Mouse (Mus musculus): ENCODE results near the gene Adat3.
A peak's percentile ranks its signal among the peaks of the same experiment; 100 is the strongest.
"Not testable (repeated sequence)": the region's sequence is repeated elsewhere in the genome, so short reads cannot be mapped to it uniquely, and the experiment has no call there.

Adat3 gene

GRCm38 (mm10) chr10:80611905-80612304, 9.2 kb downstream of the Adat3 start:
- no peak for DNase-seq

DNA sequence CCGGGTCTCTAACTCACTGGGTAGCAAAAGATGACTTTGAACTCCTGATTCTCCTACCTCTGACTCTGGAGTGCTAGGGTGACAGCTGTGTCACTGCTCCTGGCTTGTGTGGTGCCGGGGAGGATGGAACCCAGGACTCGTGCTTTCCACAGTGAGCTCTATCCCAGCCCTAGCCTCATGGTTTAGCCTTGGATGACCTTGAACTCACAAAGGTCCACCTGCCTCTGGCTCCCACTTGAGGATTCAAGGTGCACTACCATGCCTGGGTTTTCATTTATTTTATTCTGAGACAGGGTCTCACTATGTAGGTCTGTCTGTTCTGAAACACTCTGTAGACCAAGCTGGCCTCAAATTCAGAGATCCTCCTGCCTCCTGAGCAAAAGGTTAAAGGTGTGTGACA, 11.1 kb downstream of the Adat3 start:
- no peak for DNase-seq

DNA sequence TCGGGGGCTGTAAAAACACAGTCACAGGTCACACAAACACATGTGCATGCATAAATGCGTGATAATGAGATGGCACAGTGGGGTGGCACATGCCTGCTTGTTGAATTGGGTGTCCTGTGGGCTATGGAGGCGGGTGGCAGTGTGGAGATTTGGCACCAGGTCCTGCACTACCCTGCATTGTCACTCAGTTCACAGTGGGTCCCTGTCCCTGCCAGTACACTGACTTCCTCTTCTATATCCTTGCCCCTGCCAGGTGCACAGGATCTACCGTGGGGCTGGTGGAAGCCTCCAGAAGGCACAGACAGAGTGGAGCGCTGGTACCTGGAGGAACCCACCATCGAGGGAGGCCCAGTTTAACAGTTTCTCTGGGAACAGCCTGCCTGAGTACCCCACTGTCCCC, 11.7 kb downstream of the Adat3 start:
- no peak for DNase-seq

- DNase-seq = peak; percentile 75 to 86
Measured at GRCm38 (mm10) chr10:80618181-80618580, 15.5 kb downstream of the Adat3 start.

GRCm38 (mm10) chr10:80619465-80620244, 17.0 kb downstream of the Adat3 start:
- no peak for DNase-seq

- DNase-seq = no peak
Measured at GRCm38 (mm10) chr10:80620365-80620764, 17.7 kb downstream of the Adat3 start.

DNA sequence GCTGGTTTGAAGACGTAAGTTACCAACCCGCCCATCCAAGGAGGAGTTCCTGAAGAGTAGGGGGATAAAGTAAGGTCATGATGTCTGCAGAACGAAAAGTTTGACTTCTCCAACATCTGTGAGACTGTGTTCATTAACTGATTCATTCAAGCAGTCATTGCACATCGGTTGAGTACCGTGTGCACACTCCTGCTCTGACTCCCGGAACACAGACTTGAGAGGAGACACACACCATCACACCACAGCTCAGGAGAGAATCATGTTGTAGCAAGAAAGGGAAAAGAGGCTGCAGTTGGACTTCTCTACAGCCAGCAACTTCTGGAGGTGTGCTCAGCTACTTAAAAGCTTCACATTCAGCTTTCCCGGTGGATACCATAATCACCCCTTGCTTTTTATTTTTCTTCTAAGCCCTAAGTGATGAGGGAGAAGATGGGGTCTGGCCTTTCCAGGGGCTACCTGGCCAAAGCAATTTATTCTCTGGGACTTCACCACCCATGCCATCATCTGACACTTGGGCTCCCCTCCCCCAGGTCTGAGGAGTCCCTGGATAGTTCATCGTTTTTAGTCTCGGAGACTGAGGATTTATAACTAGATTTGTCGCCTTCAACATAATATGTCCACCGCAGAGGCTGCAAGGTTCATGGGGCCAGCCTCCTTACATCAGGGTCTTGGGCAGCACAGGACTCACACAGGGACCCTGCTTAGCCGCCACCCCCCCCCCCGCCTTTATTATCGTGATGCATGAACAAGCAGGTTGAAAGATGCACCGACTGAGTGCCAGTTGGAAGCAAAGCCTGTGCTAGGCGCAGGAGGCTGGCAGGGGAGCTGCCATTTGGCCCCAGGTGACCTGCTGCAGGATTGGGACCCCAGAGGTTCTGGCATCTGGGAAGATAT, 18.4 kb downstream of the Adat3 start:
- no peak for DNase-seq

- DNase-seq = no peak
Measured at GRCm38 (mm10) chr10:80621690-80621939, 18.9 kb downstream of the Adat3 start.

- peak; percentile 96 to 99 for DNase-seq
Measured at GRCm38 (mm10) chr10:80621940-80622660, 19.4 kb downstream of the Adat3 start.

DNA sequence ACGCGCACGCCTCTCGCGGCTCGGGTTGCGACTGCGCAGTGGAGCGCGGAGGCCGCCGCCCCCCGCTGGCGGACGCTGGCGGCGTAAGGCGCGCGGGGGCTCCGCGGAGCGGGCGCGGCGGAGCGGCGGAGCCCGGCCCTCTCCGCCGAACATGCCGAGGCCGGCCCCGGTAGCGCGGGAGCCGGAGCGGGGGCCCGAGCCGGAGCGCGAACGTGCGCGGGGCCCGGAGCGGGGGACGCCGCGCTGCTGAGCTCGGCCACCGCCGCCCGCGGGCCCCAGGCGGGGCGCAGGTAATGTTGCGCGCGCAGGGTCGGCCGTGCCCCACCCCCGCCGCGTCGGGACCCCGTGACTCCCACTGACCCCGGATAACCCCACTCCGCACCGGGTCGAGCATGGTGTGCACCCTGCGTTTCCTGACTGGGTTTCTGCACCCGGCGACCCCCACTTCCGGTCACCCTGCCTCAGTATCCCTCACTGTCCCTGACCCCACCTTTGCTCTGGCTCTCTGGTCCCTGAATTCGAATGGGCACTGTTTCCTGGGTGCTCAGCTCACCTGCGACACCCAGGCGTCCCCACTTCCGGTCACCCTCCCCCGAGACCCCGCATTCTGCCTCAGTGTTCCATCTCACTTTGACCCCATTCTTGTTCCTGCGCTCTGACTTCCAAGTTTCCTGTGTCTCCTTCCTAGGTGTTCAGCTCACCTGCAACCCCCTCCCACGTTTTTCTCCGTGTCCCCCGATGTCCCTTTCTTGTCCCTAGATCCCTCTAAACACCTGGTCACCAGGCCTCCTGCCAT, 20.2 kb downstream of the Adat3 start, which contains the start of gene Csnk1g2:
Csnk1g2 (plus strand) TSS at position 178 of the 796 bp plus-strand sequence.
- peak; percentile 68 to 80 for DNase-seq

DNA sequence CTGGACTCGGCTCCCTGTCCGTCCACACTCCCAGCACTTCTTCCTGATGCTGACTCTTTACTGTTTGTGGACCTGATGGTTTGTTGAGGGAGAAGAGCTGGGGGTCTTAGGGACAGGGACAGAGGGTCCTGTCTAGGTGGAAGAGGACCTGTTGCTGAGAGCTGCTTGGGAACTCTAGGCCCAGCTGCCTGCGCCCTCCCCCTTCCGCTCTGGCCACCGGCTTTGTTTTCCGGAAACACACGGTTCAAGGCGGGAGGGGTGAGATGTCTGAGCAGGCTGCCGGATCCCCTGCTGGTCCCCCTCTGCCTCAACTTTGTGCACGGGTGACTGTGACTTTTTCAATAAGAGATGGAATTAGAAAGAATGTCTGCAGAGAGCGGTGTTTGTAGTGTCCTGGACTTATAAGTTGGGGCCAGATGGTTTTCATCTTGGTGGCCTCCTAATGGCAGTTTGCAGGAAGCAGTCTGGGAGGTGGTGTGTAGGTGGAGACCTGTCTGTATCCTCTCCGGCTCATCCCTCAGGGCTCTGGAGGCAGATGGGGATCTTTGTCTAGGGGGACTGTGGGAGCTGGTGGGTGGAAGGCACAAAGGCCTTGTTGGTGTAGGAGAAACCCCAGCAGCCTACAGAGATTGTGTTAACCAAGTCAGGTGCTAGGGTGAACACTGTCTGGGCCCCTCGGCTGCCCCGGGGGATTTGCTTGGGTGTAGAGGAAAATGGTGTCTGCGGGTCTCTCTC, 20.9 kb downstream of the Adat3 start:
- peak; percentile 76 to 83 for DNase-seq

GRCm38 (mm10) chr10:80625764-80626163, 23.1 kb downstream of the Adat3 start:
- no peak for DNase-seq

- no peak for DNase-seq
Measured at GRCm38 (mm10) chr10:80627685-80628084, 25.0 kb downstream of the Adat3 start.

DNA sequence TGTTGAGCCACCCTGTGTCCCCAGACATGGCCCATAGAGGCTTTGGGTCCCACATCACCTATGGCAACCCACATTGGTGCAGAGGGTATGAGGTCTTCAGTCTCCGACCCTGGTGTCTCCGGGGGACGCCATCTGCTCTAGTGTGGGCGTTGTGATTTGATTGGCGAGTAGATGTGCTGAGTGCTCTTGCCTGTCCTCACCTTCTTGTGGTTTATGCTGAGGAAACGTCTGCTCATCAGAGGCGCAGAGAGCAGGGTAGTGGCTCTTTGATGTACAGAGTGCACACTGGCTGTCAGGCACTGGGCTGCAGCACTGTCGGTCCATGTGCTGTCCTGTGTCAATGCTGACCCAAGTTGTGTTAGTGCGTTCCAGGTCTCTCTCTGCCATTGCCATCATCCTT, 26.2 kb downstream of the Adat3 start:
- DNase-seq = no peak

GRCm38 (mm10) chr10:80635345-80635744, 32.7 kb downstream of the Adat3 start:
- DNase-seq = no peak

GRCm38 (mm10) chr10:80646936-80647335, 44.3 kb downstream of the Adat3 start:
- DNase-seq = no peak

DNA sequence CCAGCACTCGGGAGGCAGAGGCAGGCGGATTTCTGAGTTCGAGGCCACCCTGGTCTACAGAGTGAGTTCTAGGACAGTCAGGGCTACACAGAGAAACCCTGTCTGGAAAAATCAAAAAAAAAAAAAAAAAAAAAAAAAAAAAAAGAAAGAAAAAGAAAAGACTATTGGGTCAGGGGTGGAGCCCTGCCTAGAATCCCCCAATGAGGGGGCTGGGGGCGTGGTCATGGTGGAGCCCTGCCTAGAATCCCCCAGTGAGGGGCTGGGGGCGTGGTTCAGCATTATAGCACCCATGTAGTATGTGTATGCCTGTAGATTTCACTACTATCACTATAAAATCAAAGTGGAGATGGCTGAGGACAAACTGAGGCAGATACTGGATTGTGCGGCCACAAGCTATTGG, 47.2 kb downstream of the Adat3 start:
- not testable (repeated sequence) for DNase-seq

GRCm38 (mm10) chr10:80650392-80650791, 47.7 kb downstream of the Adat3 start:
- DNase-seq = no peak

GRCm38 (mm10) chr10:80653156-80653720, 50.6 kb downstream of the Adat3 start:
- DNase-seq = no peak

- DNase-seq = no peak
Measured at GRCm38 (mm10) chr10:80654866-80655265, 52.2 kb downstream of the Adat3 start.

GRCm38 (mm10) chr10:80655406-80656129, 52.9 kb downstream of the Adat3 start:
- no peak for DNase-seq
